Mouse (Mus musculus): ENCODE measurements around the gene Fbxo39. TPM values are rescaled to one million over a fixed set of nuclear protein-coding genes. Genes with fewer than 3 reads are reported as not detected.

The Fbxo39 gene
- total and polyA plus RNA-seq, 2 experiments from 2014 or later: not detected

DNA sequence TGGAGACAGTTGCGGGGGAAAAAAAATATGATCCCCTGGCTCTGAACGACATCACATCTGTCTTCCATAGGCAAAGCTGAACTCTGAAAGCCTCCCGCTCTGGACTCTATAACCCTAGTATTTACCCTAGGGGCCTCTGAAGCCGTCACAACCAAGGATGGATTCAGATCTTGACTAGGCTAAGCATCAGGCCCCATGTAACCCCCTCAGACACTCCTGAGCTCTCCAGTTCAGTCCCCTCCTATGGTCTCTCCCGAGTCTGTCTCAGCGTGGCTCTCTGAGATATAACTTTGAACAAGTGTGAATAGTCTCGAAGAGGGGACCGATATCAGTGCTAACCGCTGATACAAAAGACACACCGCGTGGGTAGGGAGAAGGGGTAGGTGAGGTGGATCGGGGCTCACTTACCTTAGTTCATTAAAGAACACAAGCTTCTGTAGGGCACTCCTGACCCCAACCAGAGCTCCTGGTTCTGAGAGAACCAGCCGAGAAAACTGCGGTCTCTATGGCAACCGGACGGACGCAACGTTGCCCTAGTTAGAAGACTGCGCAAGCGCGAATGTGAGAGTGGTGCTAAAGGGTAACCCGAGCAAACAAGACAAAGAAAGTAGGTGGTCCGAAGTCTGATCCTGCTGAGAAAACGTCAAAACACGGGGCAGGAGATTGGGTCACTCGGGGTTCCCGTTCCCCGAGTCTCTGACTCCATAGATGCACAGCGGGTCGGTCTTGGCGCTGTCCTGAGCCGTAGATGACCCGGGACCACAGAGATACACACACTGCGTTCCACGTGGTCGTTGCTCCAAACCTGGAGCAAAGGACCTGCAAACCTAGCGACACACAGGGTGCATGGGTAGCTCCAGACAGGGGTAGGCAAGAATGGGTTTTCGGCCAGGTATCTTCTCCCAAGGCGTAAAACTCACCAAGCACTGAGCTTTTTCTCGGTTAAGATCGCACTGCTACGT lies 47.4 kb downstream of the Fbxo39 start:
- DNase-seq (peak; percentile 94), ATAC-seq (peak; percentile 96)
- WGBS: 7% methylated on average over 42 of the region's 42 CpGs
- Histone ChIP-seq H3K27ac (ENCODE audit: low read depth, low read length) (peak overlapping the region; percentile 35; the same call in 1 of the 2 replicates), H3K4me3 (ENCODE audit: low read depth, low read length) (peak overlapping the region; percentile 43), H3K36me3 (ENCODE audit: insufficient read depth) (no peaks in the 10 kb centered on the region), H3K4me2 (ENCODE audit: low read depth) (peak overlapping the region; percentile 81), H3K27me3 (ENCODE audit: insufficient read depth, low read length) (no peaks in the 10 kb centered on the region), H3K4me1 (ENCODE audit: insufficient read depth) (0 out of 2 replicates have a peak, but pooled peaks cover 4% of the 10 kb centered on the region), H3K9me3 (ENCODE audit: low read length) (no peaks in the 10 kb centered on the region), H3K9ac (peak overlapping the region; percentile 52)
- TF ChIP-seq CTCF (IDR thresholded peaks at IDR 0.05; ENCODE audit: low read depth): no peak

DNA sequence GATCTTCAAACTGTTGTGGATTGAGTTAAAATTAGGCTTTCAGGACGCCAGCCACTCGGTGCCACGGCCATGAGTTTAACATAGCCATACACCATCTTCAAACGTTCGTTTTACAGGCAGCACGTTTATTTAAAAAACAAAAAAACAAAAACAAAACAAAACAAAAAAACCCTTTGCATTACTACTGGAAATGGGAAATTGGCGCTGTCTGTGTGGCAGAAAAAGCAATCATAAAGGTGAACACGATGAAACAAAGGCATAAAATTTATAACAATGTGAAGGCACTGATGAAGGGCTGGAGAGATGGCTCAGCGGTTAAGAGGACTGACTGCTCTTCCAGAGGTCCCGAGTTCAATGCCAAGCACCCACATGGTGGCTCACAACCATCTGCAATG lies 48.1 kb downstream of the Fbxo39 start, which contains the start of gene Tekt1:
Gene Tekt1 (minus strand): TSS at position 96 of the 395 bp plus-strand sequence.
- H3K9ac ChIP-seq: peak within 1 kb of the TSS; percentile 52
- H3K9me3 ChIP-seq (ENCODE audit: low read length): no peaks in the 10 kb centered on the region
- peak within 1 kb of the TSS; percentile 43 for H3K4me3 ChIP-seq (ENCODE audit: low read depth, low read length)
- H3K4me1 ChIP-seq (ENCODE audit: insufficient read depth): 0 out of 2 replicates have a peak, but pooled peaks cover 4% of the 10 kb centered on the region
- 22% methylated on average over 10 of the region's 10 CpGs for WGBS
- no peaks in the 10 kb centered on the region for H3K27me3 ChIP-seq (ENCODE audit: insufficient read depth, low read length)
- TF ChIP-seq CTCF (IDR thresholded peaks at IDR 0.05; ENCODE audit: low read depth): no peak
- no peaks in the 10 kb centered on the region for H3K36me3 ChIP-seq (ENCODE audit: insufficient read depth)
- H3K27ac ChIP-seq (ENCODE audit: low read depth, low read length): peak within 1 kb of the TSS; percentile 35; the same call in 1 of the 2 replicates
- no peak for DNase-seq
- peak within 1 kb of the TSS; percentile 81 for H3K4me2 ChIP-seq (ENCODE audit: low read depth)
- no peak; the same call in 1 of the 2 replicates for ATAC-seq

DNA sequence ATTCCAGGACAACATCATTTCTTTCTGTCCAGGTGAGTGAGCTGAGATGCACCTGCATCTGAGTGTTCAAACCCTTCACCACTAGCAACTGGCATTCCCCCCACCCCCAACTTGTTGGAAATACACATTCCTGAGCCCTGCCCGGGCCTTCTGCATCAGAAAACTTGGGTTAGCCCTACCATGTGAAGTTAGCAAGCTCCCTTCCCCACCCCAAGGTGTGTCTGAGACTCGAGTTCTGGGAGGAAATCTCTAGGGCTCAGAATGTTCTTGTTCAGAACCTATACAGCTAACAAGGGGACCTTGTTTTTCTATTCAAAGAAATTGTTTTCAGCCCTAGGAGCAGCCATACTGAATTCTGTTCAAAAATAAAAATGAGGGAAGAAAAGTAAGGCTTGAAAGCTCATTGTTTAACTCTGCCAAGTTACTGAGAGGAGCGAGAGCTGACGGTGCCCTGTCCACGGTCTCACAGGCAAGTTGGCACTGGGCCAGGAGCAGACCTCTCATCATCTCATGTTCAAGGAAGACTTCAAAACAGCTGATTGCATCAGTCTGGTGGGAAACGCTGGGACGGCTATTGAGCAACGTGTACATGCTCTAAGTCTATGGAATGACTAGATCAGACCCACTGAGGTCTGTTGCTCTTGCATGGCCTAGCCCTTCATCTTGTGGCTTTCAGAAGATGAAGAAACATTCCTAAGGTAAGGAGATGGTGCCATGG lies 49.4 kb downstream of the Fbxo39 start:
- Histone ChIP-seq H3K4me1 (ENCODE audit: insufficient read depth) (0 out of 2 replicates have a peak, but pooled peaks cover 4% of the 10 kb centered on the region), H3K4me3 (ENCODE audit: low read depth, low read length) (no peak overlapping the region), H3K9me3 (ENCODE audit: low read length) (no peaks in the 10 kb centered on the region), H3K4me2 (ENCODE audit: low read depth) (no peak overlapping the region), H3K36me3 (ENCODE audit: insufficient read depth) (no peaks in the 10 kb centered on the region), H3K27ac (ENCODE audit: low read depth, low read length) (no peak overlapping the region), H3K9ac (no peak overlapping the region), H3K27me3 (ENCODE audit: insufficient read depth, low read length) (no peaks in the 10 kb centered on the region)
- ATAC-seq (no peak), DNase-seq (no peak)
- WGBS: 68% methylated on average over 8 of the region's 8 CpGs
- no peak for TF ChIP-seq CTCF (IDR thresholded peaks at IDR 0.05; ENCODE audit: low read depth)

DNA sequence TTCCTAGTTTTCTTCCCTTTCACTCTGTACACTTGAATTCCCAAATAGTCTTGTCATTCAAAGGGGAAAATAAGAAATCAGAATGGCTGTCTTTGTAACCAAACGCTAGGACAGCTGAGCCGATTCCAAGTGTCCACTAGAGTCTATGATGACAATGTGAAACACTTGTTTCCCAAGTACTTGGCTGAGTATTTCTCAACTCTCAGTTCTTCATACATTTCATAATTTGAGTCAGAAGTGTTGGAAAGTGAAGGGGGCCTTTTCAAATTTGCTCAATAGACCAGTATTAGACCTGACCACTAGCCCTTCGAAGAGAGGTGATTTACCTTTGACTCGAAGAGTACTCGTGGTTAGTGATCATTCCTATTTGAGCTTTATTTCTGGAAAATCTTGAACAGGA lies 50.3 kb downstream of the Fbxo39 start:
- WGBS: 95% methylated on average over 5 of the region's 5 CpGs
- ATAC-seq (no peak), DNase-seq (no peak)
- no peak overlapping the region for H3K4me3 ChIP-seq (ENCODE audit: low read depth, low read length)
- H3K9ac ChIP-seq: no peak overlapping the region
- no peak overlapping the region for H3K27ac ChIP-seq (ENCODE audit: low read depth, low read length)
- H3K36me3 ChIP-seq (ENCODE audit: insufficient read depth): no peaks in the 10 kb centered on the region
- no peaks in the 10 kb centered on the region for H3K27me3 ChIP-seq (ENCODE audit: insufficient read depth, low read length)
- H3K9me3 ChIP-seq (ENCODE audit: low read length): no peaks in the 10 kb centered on the region
- 0 out of 2 replicates have a peak, but pooled peaks cover 4% of the 10 kb centered on the region for H3K4me1 ChIP-seq (ENCODE audit: insufficient read depth)
- no peak for TF ChIP-seq CTCF (IDR thresholded peaks at IDR 0.05; ENCODE audit: low read depth)
- no peak overlapping the region for H3K4me2 ChIP-seq (ENCODE audit: low read depth)

DNA sequence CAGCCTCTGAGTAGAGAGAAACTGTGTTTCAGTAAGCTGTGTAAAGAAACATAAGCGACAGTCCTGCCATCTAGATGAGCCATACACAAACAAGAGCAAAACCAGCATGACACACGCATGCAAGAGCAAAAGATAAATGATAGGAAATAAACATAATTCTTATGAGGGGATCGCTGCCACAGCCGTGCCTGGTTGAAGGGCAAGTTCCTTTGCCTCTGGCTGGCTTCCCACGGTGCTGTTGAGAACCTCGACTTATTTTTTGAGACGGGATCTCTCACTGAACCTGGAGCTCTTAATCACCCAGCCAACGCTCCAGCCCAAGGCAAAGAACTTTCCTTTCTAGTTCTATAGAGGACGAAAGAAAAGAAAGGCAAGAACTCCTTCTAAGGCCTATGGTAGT lies 51.9 kb downstream of the Fbxo39 start:
- H3K9ac ChIP-seq: no peak overlapping the region
- 0 out of 2 replicates have a peak, but pooled peaks cover 4% of the 10 kb centered on the region for H3K4me1 ChIP-seq (ENCODE audit: insufficient read depth)
- TF ChIP-seq CTCF (IDR thresholded peaks at IDR 0.05; ENCODE audit: low read depth): no peak
- DNase-seq: no peak
- no peaks in the 10 kb centered on the region for H3K36me3 ChIP-seq (ENCODE audit: insufficient read depth)
- 85% methylated on average over 9 of the region's 9 CpGs for WGBS
- H3K27me3 ChIP-seq (ENCODE audit: insufficient read depth, low read length): no peaks in the 10 kb centered on the region
- H3K27ac ChIP-seq (ENCODE audit: low read depth, low read length): no peak overlapping the region
- no peak for ATAC-seq
- no peaks in the 10 kb centered on the region for H3K9me3 ChIP-seq (ENCODE audit: low read length)
- no peak overlapping the region for H3K4me2 ChIP-seq (ENCODE audit: low read depth)
- H3K4me3 ChIP-seq (ENCODE audit: low read depth, low read length): no peak overlapping the region

DNA sequence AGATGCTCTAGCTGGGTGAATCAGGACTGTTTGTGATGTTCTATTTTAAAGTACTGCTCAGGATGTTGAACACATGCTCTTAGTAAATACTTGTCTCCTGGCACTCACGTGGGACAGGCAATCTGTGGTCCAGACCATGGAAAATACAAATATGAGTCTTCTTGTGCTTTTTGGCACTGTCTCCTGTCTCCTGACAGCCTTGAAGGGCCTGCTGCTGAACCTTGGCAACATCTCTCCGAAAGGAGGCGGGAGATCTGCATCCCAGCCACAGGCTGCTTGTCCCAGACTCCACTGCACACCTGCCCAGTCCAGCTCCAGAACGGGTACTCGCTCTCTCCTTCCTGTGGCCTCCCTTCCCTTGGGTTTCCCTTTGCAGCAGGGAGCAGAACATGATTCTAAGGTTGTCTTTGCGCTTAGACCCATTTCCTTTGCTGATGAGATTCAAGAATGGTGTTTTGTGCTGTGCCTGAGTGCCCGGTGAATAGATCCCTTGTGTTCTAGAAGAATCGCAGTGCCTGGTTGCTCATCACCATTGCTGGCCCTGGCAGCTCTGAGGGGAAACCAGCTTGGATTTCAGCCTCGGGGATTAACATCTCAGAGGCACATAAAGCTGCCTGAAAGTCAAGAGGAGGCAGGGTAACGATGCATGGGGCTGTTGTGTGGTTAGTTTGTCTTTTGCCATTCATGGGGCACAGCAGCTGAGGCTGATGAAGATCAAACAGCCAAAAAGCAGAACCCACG lies 53.9 kb downstream of the Fbxo39 start:
- ATAC-seq: peak; percentile 16
- DNase-seq: peak; percentile 15
- WGBS: 37% methylated on average over 11 of the region's 11 CpGs

More for the DNA sequence above, 53.9 kb downstream of the Fbxo39 start:
- H3K4me3 ChIP-seq (ENCODE audit: low read depth, low read length): no peak overlapping the region
- H3K4me2 ChIP-seq (ENCODE audit: low read depth): no peak overlapping the region
- no peaks in the 10 kb centered on the region for H3K27me3 ChIP-seq (ENCODE audit: insufficient read depth, low read length)
- H3K36me3 ChIP-seq (ENCODE audit: insufficient read depth): no peaks in the 10 kb centered on the region
- no peak for TF ChIP-seq CTCF (IDR thresholded peaks at IDR 0.05; ENCODE audit: low read depth)
- H3K4me1 ChIP-seq (ENCODE audit: insufficient read depth): no peaks in the 10 kb centered on the region
- H3K27ac ChIP-seq (ENCODE audit: low read depth, low read length): no peak overlapping the region
- H3K9me3 ChIP-seq (ENCODE audit: low read length): no peaks in the 10 kb centered on the region
- H3K9ac ChIP-seq: no peak overlapping the region

Other genes with a start within 250 kb of the Fbxo39 start
- gene Pitpnm3, start 178.7 kb upstream of the Fbxo39 start, total RNA-seq (2014; rRNA removed): 7.8 and 14.0 TPM in 2 replicates
- 1.9 and 3.2 TPM in 2 replicates for gene Pitpnm3, start 178.7 kb upstream of the Fbxo39 start, polyA plus RNA-seq (2015; fragmentation: Nextera tagmentation; extraction: Ambion mirVana)
- gene Gm43951, start 107.6 kb upstream of the Fbxo39 start, total RNA-seq (2014; rRNA removed): 3.3 and 3.6 TPM in 2 replicates
- 0.33 and 0.62 TPM in 2 replicates for gene Gm43951, start 107.6 kb upstream of the Fbxo39 start, polyA plus RNA-seq (2015; fragmentation: Nextera tagmentation; extraction: Ambion mirVana)
- 23.2 and 28.0 TPM in 2 replicates for gene 4933427D14Rik, start 107.0 kb upstream of the Fbxo39 start, total RNA-seq (2014; rRNA removed)
- gene 4933427D14Rik, start 107.0 kb upstream of the Fbxo39 start, polyA plus RNA-seq (2015; fragmentation: Nextera tagmentation; extraction: Ambion mirVana): 11.1 TPM in 2 replicates
- gene Txndc17, start 106.9 kb upstream of the Fbxo39 start, total RNA-seq (2014; rRNA removed): 61.3 and 78.8 TPM in 2 replicates
- 114 and 134 TPM in 2 replicates for gene Txndc17, start 106.9 kb upstream of the Fbxo39 start, polyA plus RNA-seq (2015; fragmentation: Nextera tagmentation; extraction: Ambion mirVana)
- gene Med31, start 98.9 kb upstream of the Fbxo39 start, total RNA-seq (2014; rRNA removed): 24.1 and 33.0 TPM in 2 replicates
- gene Med31, start 98.9 kb upstream of the Fbxo39 start, polyA plus RNA-seq (2015; fragmentation: Nextera tagmentation; extraction: Ambion mirVana): 43.4 and 43.9 TPM in 2 replicates
- gene Slc13a5, start 47.2 kb upstream of the Fbxo39 start, total RNA-seq (2014; rRNA removed): 3.8 and 4.7 TPM in 2 replicates
- gene Slc13a5, start 47.2 kb upstream of the Fbxo39 start, polyA plus RNA-seq (2015; fragmentation: Nextera tagmentation; extraction: Ambion mirVana): 4.0 and 4.1 TPM in 2 replicates
- gene Xaf1, start 12.8 kb upstream of the Fbxo39 start, total RNA-seq (2014; rRNA removed): 0.77 and 3.1 TPM in 2 replicates
- 4.3 and 4.8 TPM in 2 replicates for gene Xaf1, start 12.8 kb upstream of the Fbxo39 start, polyA plus RNA-seq (2015; fragmentation: Nextera tagmentation; extraction: Ambion mirVana)
- gene Tekt1, start 48.0 kb downstream of the Fbxo39 start, total RNA-seq (2014; rRNA removed): 10.5 and 13.1 TPM in 2 replicates
- gene Tekt1, start 48.0 kb downstream of the Fbxo39 start, polyA plus RNA-seq (2015; fragmentation: Nextera tagmentation; extraction: Ambion mirVana): 8.6 and 12.4 TPM in 2 replicates
- gene Smtnl2, start 97.3 kb downstream of the Fbxo39 start, total RNA-seq (2014; rRNA removed): 9.7 and 10.4 TPM in 2 replicates
- 8.4 and 10.2 TPM in 2 replicates for gene Smtnl2, start 97.3 kb downstream of the Fbxo39 start, polyA plus RNA-seq (2015; fragmentation: Nextera tagmentation; extraction: Ambion mirVana)
- not detected in 2 replicates for gene Ggt6, start 121.1 kb downstream of the Fbxo39 start, total RNA-seq (2014; rRNA removed)
- not detected in 2 replicates for gene Ggt6, start 121.1 kb downstream of the Fbxo39 start, polyA plus RNA-seq (2015; fragmentation: Nextera tagmentation; extraction: Ambion mirVana)
- 36.9 and 38.0 TPM in 2 replicates for gene Mybbp1a, start 126.9 kb downstream of the Fbxo39 start, total RNA-seq (2014; rRNA removed)
- 50.0 and 52.4 TPM in 2 replicates for gene Mybbp1a, start 126.9 kb downstream of the Fbxo39 start, polyA plus RNA-seq (2015; fragmentation: Nextera tagmentation; extraction: Ambion mirVana)
- 38.8 and 40.1 TPM in 2 replicates for gene Spns2, start 175.5 kb downstream of the Fbxo39 start, total RNA-seq (2014; rRNA removed)
- gene Spns2, start 175.5 kb downstream of the Fbxo39 start, polyA plus RNA-seq (2015; fragmentation: Nextera tagmentation; extraction: Ambion mirVana): 6.5 and 6.7 TPM in 2 replicates
- 0.15 TPM in 1 of 2 replicates, not detected in the other for gene Spns3, start 236.1 kb downstream of the Fbxo39 start, total RNA-seq (2014; rRNA removed)
- gene Spns3, start 236.1 kb downstream of the Fbxo39 start, polyA plus RNA-seq (2015; fragmentation: Nextera tagmentation; extraction: Ambion mirVana): 0.06 and 0.07 TPM in 2 replicates